Mouse (Mus musculus) heart, adult 2 months (tissue): ENCODE data around the gene Gatd1.

Experiments
- CTCF ChIP-seq: fragments of 200-600 bp; IDR thresholded peaks from 2 replicates; pipeline ENCODE4 v1.8.1; 2022; ENCODE audit warnings: antibody characterized with exemption, mild to moderate bottlenecking, moderate library complexity
- EP300 ChIP-seq: fragments of 200-500 bp; IDR thresholded peaks from 2 replicates; pipeline ENCODE4 v1.6.1; 2011; ENCODE audit warnings: low read depth, low read length, control low read depth; ENCODE audit not compliant: insufficient read depth
- POLR2A ChIP-seq: fragments of 200-500 bp; IDR thresholded peaks from 2 replicates; pipeline ENCODE4 v1.6.1; 2011; ENCODE audit warnings: mild to moderate bottlenecking, low read depth, low read length, control low read depth; ENCODE audit not compliant: insufficient read depth

- TF ChIP-seq CTCF = no peak
- TF ChIP-seq POLR2A = no peak
- TF ChIP-seq EP300 = no peak
Measured at GRCm38 (mm10) chr7:141374399-141374798, 39.5 kb downstream of the Gatd1 start.
